ENCODE assay signal across 18 mouse cellular contexts in the genomic region with DNA sequence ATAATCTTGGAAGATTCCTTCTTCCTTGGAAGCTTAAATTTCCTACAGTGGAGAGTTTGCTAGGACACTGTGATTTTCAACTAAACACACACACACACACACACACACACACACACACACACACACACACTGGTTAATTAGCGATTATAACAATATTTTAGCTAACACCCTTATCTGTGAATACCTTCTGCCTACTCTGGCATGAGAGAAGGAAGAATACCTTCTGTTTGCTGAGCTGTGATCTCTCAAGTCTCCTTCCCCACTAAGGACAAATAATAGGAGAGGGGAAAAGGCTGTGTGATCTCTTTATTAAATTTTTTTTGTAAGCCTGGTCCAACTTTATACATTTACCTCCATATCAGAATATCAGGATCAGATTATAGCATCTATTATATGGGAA.
DNase-seq lines count a peak whose midpoint lies in the region.
"Had no signal": no experiment of that assay in that cellular context is flagged by ENCODE, and none has a peak within 500 bp of the region (broad histone marks: within the 10 kb centered on the region; RNA-seq: fewer than 3 reads in every experiment).

No protein-coding gene starts in this region.

- DNase-seq in Muller cell, postnatal 12 days (ENCODE audit: inconsistent ontology term) = peak; percentile 44
- peak; percentile 50 for DNase-seq in retina, embryonic 14.5 days (ENCODE audit: low spot score)
- DNase-seq in retina, postnatal 1 day = peak; percentile 55
- no peak for DNase-seq in T-cell, adult 2 months (ENCODE audit: low spot score)
- DNase-seq in adrenal gland, adult 8-10 months = no peak
- no peak for DNase-seq in right cerebral cortex, postnatal 14 days
- DNase-seq: adrenal gland, adult 2 months; adrenal gland, postnatal 10 days; adrenal gland, postnatal 14 days; adrenal gland, postnatal 25 days; adrenal gland, postnatal 36 days; B cell, adult 2 months; cerebellum, adult 11 months; cerebellum, adult 11-12 months; cerebellum, adult 18-20 months; cerebellum, adult 2 months; cerebellum, adult 8-10 months; cerebellum, adult 9-10 months had no signal

Comparison
In these comparisons a context has a peak if more than half of its experiments do, and no peak if none do; other contexts are left out.
1. DNase-seq: peak in Muller cell, postnatal 12 days (single experiment), retina, embryonic 14.5 days (single experiment) and retina, postnatal 1 day (single experiment); none in T-cell, adult 2 months (single experiment), adrenal gland, adult 8-10 months (single experiment) and right cerebral cortex, postnatal 14 days (single experiment).